Mouse (Mus musculus) central nervous system, embryonic 11.5 days (tissue): ENCODE data around the gene Gm44511. TPM values are rescaled to one million over a fixed set of nuclear protein-coding genes. Genes with fewer than 3 reads are reported as not detected.

ENCODE experiments used
- polyA plus RNA-seq: library from polyadenylated mRNA; depleted of rRNA; stranded (reverse); fragments of >200 nt; gene quantifications from 2 replicates; pipeline ENCODE4 v1.2.3, GENCODE M21; 2012; rRNA removed

The Gm44511 gene
- not detected in 2 replicates for polyA plus RNA-seq

DNA sequence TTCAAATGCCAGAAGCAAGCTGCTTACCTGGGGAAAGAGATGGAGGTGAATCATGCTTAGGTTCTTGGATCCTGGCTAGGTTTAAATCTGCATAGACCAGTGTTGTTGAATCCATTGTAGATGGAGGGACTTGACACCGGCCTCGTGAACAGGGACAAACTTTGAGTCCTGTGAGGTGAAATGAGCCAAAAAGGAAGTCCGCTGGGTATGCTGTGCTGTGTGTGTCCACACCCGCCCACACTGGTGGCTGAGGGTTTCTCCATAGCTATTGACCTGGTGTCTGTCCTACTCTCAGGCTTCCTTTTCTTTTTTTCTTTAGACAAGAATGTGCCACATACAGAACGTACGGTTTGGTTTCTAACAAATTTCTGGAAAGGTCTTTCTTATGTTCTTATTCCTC, at the start of gene Gm44511, which contains the start of gene Klrb1b:
Gene Gm44511 (minus strand): TSS at position 184 of the 400 bp plus-strand sequence.
Gene Klrb1b (minus strand): TSS at position 200 of the 400 bp plus-strand sequence.

DNA sequence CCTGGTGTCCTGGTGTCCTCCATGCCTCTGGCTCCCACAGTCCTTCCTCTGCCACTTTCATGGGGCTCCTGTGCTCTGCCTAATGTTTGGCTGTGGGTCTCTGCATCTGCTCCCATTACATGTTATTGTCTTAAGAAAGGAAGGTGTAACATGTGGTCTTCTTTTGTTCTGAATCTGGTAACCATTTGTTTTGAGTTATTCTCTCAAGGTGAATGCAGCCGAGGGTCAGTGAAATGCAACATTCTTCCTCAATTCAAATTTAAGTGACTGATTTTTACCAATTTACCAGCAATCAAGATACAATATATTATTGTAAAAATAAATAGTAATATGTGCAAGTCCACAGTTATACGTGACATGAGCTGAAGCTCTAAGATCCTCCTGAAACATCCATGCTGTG, 37.0 kb downstream of the Gm44511 start, which contains the start of gene Klrb1c:
Gene Klrb1c (minus strand): TSS at position 101 of the 400 bp plus-strand sequence.

Other genes starting within 250 kb of the Gm44511 start
- gene A2ml1, start 244.7 kb downstream of the Gm44511 start, polyA plus RNA-seq, result not detected in 2 replicates
- gene Klrb1a, start 202.8 kb downstream of the Gm44511 start, polyA plus RNA-seq, result not detected in 2 replicates
- gene Clec2h, start 163.9 kb downstream of the Gm44511 start, polyA plus RNA-seq, result not detected in 2 replicates
- gene Klrb1, start 103.3 kb downstream of the Gm44511 start, polyA plus RNA-seq, result not detected in 2 replicates
- 0.06 TPM in 2 replicates for gene Klrb1c, start 37.1 kb downstream of the Gm44511 start, polyA plus RNA-seq
- 0.04 TPM in 1 of 2 replicates, not detected in the other for gene Klrb1b, start within 50 bp of the Gm44511 start, polyA plus RNA-seq
- 0.09 TPM in 1 of 2 replicates, not detected in the other for gene Clec2i, start 61.3 kb upstream of the Gm44511 start, polyA plus RNA-seq
- gene BC035044, start 64.8 kb upstream of the Gm44511 start, polyA plus RNA-seq, result 1.3 and 1.5 TPM in 2 replicates
- gene Clec2g, start 108.1 kb upstream of the Gm44511 start, polyA plus RNA-seq, result not detected in 2 replicates
- gene Klrb1f, start 219.6 kb upstream of the Gm44511 start, polyA plus RNA-seq, result 0.06 and 0.21 TPM in 2 replicates